Mouse (Mus musculus): ENCODE data around the gene Tmem109.

The Tmem109 gene

DNA sequence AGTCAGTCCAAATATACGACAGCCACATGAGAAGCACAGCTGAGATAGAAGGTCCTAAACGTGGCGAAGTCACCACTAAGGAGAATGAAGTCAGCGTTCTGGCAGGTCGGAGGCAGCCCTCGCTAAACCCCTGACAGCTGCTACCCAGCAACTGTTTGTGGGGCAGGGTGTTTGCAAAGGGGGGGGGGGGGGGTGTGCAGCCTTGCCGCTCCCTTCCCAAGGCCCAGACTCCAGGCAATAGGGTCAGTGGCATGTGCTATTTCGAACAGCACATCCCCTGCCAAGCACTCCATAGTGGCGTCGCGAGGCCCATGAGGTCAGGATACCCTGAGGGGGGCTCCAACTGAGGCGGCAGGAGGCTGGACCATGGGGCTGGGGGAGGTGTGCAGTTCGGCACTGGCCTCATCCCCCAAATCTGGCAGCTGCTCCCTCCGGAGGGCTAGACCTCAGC is 801 bp downstream of the Tmem109 start:
- no peak for DNase-seq

- peak; percentile 61 for DNase-seq
Observed at GRCm38 (mm10) chr19:10880085-10880974, 1.5 kb downstream of the Tmem109 start.

DNA sequence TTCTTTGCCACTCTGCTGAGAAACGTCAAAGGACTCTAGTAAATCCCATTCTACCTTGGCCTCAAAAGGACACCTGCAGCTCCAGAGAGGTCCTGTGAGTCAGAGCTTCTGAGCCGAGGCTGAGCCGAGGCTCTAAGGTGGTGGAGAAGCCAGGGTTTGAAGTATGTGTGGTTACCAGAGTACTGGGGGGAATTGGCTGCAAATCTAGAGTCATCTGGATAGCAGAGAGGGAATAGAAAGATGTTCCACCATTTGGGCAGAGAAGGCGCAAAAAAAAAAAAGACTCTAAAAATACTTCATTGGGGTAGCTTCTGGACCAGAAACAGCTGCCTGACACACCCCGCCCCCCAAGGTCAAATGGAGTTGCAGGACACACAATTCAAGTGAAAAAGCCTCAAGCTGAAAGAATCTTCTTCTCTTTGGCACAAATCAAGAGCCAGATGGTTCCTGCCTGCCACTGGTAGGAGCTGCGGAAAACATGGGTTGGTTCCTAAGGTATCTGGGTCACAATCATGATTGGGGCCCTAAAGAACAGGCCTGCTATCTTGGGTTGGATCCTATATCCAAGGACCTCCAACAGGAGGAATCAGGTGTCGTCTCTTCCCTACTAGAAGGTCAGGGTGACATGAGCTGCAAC is 3.5 kb downstream of the Tmem109 start:
- DNase-seq: no peak

DNA sequence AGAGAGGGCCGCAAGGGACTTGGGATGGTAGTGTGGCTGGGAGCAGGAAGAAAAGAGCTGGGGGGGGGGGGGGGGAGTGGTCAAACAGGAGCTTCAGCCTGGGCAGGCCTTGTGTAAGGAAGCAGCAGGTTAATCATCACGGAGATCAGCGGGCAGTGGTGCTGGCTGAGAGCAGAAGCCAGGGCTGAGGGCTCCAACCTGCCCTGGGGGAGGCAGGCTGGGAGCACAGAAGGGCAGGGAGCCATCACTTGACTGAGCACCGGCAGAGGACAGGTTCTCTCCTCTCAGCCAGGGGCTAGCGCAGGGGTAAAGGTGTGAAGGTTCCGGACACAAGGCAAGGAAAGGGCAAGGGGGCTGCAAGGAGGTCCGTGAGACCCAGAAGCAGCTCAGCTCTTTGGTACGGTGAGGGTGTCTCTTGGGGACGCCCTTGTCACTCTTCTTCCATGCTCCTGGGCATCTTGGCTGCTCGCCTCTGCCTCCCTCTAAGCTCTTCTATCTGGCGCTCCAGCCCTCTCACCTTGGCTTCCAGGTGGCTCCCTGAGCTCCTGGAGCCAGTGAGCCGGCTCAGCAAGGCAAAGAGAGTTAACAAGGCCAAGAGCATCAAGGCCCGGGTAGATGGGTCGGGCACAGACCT is 10.4 kb downstream of the Tmem109 start:
- DNase-seq: no peak

DNA sequence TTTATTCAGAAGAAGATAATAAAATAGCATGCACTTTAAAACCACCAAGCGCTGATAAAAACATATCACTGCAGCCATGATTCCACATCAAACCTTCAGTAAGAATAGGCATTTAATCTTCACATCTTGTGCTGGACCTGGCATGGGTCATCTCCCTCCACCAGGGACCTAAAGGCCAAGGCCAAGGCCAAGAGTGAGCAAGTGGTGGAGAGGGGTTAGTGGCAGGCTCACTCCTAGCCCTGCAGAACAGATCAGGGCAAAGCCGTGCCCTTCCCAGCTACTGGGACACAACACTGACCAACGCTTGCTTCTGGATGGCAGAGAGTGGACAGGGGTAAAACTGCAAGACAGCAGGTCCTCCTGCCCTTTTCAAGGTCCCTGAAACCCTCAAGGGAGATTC is 11.1 kb downstream of the Tmem109 start:
- DNase-seq: no peak

DNA sequence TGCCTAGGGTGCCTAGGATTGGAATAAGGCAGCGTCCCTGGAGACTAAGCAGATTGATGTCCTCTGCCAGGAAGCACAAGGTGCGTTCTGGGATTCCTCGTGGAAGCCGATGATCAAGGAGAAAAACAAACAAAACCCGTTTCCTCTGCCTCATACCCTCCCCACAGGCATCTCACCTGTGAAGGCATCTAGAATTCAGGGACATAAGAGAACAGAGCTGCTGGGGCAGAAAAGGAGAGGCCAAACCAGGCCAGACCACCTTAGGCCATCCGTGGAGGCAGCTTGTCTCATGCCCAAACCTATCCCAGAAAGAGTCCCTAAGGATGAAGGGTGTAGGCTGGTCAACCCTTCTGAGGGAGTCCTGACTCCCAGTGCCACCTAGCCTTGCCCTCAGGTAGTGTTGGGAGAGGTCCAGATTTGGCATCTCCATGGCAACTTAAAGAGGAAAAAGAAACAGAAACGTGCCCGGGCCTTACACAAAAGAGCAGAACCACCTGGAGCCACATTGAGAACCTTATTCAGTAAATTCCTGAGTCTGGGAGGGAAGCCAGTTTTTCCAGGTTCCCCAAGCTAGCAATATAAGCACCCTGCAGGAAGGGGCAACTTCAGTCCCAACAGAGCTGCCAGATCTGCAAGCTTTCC is 11.8 kb downstream of the Tmem109 start, which contains the start of gene Tmem132a:
Gene Tmem132a, minus strand, starts transcription at position 55 of the 642 bp plus-strand sequence.
- DNase-seq: peak; percentile 44

DNA sequence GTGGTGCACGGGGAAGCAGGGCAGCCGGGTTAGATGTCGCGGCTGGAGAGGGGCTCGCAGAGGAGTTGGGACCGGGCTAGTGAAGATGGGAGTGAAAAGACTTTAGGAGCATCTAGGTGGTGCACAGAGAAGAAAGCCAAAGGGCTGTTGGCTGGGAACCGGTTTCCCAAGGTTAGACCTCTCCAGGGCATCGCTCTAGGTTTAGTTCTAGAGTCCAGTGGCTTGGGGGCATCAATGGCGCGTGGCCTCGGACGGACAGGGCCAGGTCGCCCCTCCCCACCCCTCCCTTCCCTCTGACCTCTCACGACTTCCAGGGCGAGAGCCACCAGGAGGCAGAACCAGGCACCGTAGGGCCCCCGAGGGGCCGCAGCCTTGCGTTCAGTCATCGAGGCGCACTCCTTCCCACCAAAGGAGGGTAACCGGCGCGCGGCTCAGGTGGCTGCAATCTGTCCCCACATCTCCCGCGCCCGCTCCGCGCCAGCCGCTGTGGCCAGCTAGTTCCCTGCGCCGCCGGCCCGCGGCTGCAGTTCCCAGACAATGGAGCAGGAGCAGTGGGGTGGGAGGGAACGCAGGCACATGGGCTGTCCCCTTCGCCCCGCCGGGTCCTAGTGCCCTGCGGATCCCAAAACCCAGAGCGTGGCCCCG is 12.4 kb downstream of the Tmem109 start:
- peak; percentile 69 for DNase-seq

DNA sequence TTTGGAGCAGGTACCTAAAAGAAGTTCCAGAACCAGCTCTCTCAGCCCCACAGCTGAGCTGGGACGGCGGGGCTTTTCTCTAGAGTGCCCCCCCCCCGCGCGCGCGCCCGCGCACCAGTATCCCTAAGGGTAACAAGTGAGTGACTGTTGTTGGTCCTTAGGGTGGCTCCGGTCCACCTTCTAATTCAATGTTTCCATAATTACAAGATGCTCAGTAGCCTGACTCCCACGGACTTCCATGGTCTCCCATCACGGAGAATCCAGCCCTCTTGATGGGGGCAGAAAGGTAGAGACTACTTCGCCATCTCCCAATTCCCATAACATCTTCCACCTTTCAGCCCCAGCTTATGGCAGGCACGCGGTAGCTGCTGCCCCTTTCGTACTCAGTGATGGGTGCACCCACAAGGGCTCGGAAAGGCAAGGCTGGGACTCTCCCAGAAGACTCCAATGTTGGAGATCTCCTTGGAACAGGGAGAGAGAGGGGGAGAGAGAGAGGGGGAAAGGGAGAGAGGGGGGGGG is 13.1 kb downstream of the Tmem109 start:
- no peak for DNase-seq

DNA sequence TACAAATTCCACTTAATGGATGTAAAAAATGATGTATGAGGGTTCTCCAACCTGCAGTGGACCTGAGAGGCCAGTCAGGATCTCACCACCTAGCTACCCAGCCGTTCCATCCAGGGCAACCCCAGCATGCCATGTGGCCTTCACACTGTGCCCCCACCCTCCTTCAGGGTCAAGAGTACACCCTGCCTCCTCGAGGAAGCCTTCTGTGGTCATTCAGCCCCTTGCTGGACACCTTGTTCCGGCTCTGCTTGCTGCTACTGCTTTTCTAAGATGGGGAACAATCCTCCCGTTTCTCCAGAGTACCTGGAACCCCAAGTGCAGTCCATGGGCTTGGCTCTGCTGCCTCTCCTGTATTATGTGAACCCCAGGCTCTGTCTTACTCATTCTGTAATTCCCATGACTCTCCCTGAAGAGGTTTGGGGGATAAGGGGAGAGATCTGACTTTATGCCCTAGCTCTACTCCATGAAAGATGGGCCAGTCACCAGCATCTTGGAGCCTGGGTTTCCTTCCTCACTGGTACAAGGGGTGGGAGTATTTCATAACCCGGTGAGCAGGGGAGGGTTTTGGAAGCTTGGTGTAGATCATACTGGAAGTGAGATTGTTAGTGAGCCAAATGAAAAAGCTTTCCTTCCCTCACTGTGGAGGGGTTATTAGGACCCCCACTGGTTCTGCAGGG is 13.7 kb downstream of the Tmem109 start:
- no peak for DNase-seq

DNA sequence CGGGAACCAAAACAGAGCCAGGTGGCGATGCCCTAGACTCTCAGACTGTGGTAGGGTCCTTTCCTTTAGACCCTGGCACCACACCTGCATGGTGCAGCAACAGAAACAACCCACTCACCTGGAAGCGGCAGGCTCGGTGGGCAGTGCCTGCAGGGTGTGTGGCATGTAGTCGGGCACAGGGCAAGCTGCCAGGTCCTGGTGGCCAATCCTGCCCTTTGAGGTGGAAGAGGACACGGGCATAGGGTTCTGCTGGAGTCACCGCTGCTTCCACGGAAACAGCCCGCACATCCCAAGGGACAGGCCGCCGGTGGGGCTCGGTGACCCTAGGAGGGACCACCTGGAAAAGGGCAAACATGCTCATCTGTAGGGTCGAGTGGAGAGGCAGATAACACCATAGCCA is 15.4 kb downstream of the Tmem109 start:
- DNase-seq: no peak

DNA sequence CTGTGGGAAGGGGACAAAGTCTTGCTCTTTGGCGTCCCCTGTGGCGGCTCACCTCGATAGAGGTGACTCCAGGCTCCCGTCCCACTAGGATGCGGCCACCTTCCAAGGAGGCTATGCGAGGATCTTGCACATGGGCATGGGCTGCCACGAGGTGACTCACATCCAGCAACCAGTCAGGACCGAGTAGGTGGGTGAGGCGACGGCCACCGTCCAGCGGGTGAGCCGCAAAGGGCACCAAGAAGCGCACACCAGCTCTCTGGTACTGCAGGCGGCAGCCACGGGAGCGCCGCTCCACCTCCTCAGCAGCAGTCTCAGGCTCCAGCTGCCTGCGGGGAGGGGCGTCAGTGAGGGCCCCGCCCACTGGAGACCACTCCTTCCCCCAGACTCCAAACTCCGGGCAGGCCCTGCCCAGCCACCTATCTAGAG is 21.7 kb downstream of the Tmem109 start:
- no peak for DNase-seq

DNA sequence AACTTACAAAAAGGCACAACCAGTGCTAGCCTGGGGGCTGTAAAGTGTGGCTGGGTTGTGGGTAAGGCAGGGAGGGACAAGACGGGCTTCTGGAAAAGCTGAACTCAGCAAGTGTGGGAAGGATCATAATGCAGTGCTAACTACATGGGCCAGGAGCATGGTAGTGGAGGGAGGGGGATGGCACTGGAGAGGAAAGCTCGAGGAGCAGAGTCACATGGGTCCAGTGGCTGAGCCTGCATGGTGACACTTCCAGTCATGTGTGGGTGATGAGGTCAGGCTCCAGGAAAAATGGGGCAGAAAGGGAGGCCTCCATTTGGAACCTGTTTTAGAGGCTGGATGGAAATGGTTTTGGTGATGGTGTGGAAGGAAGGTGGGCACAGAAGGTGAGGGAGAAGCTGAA is 25.3 kb downstream of the Tmem109 start:
- DNase-seq: no peak

DNA sequence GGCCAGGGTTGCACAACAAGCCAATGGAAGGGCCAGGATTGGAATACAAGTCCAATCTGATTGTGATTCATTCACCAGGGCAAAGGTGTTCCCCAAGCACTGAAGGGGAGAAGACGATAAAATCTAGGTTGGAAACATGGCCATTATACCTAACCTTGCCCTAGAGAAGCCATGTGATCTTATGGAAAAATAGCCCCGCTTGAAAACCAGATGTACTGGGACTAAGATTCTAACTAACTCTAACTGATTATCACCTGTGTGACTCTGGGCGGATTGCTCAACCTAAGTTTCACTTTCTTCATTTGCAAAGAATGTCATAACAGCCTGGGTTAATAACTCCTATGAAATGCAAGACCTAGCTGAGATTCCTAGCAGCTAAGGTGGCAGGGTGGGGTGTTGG is 26.4 kb downstream of the Tmem109 start:
- DNase-seq: no peak

DNA sequence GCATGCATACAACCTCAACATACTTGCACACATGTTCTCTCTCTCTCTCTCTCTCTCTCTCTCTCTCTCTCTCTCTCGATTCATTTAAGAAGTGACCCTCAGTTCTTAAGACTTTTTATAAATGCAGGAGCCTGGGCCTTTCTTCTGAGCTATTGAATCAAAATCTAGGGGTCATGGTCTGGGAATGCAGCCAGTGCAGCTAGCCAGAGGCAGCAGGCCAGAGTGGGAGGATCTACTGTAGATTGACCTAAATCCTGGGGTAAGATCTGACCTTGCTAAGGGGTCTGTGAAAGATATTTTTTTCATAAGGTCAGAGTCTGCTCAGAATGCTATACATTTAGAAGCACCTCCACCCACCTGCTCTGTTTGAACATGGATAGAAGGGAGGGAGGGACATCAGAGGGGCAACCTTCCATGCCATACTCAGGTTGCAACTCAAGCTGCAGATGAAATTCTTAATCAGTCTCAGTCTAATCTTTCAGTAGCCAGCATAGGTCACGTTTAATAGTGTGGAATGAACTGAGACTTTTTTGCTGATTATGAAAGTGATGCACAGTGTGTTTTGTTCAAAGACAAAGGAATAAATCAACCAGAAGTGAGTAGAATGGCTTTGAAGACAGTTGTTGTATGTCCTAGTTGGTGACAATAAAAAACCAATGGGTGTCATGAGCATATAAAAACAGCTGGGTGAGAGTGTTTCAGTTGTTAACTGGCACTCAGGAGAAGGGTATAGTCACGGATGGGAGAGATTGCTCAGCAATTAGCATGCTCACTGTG is 34.3 kb downstream of the Tmem109 start:
- DNase-seq: peak; percentile 38

DNA sequence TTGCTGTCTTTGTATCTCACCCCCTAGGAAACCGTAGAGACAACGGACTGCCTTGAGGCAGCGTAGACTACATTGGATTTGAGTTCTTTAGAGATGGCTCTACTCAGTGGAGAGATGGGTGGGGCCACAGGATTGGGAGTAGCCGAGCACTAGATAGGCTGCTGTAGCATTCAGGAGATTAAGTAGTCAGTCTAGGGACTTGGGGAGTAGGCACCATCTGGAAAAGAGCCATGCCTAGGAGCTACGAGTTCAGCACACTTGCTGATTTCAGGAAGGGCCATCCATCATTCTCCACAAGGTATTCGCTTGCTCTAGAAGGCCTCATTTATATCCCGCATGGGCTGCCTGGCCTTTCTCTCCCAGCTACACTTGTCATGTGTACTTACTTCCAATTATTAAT is 35.7 kb downstream of the Tmem109 start:
- DNase-seq: no peak

- DNase-seq: no peak
Observed at GRCm38 (mm10) chr19:10845454-10845853, 36.3 kb downstream of the Tmem109 start.

DNA sequence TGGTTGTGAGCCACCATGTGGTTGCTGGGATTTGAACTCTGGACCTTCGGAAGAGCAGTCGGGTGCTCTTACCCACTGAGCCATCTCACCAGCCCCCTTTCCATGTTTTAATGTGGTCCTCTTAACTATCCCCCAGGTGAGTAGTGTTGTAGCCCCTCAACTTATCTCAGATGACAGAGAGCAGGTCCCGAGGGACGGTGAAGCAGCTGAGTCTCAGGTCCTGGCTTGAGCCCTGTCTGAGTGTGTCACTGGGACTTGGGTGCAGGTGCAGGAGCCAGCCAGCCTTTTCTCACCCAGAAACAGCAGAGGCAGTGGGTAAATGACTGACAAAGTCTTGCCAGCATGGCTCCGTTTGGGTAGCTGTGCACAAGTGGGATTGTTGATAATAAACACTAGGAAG is 37.6 kb downstream of the Tmem109 start:
- DNase-seq: no peak

GRCm38 (mm10) chr19:10842914-10843313 is 38.9 kb downstream of the Tmem109 start:
- no peak for DNase-seq

- peak; percentile 55 for DNase-seq
Observed at GRCm38 (mm10) chr19:10841721-10842626, 39.8 kb downstream of the Tmem109 start.

Measured in kidney, adult 9 months (tissue).